Mouse (Mus musculus): ENCODE measurements around the gene Phactr2. TPM values are rescaled to one million over a fixed set of nuclear protein-coding genes. Genes with fewer than 3 reads are reported as not detected.
A peak's percentile ranks its signal among the peaks of the same experiment; 100 is the strongest.

The Phactr2 gene
- 10 to 100 TPM; 24.0 to 70.9 (median 47.8) TPM for total RNA-seq (2018; cell fraction: chromatin; rRNA removed)
- total RNA-seq (2018; cell fraction: cytosol; rRNA removed) = 10 to 100 TPM; 19.2 to 37.5 (median 25.3) TPM
- total RNA-seq (2018; cell fraction: nucleus; rRNA removed) = 10 to 100 TPM; 19.5 to 55.5 (median 31.3) TPM
- 13.3 to 28.1 TPM (median 14.3 TPM) in 3 replicates for polyA plus RNA-seq (2018)

- H3K36me3 ChIP-seq (ENCODE audit: inconsistent target) = no peaks in the 10 kb centered on the region
- no peak within 1 kb of the TSS for H3K27ac ChIP-seq
- H3K79me2 ChIP-seq (ENCODE audit: inconsistent target) = no peaks in the 10 kb centered on the region; the same call in 1 of the 2 replicates
- WGBS (ENCODE audit: missing documents) = under 1% methylated on average over 64 of the region's 71 CpGs
- peak within 1 kb of the TSS; percentile 41 for H3K4me3 ChIP-seq (ENCODE audit: inconsistent target)
Measured at GRCm38 (mm10) chr10:13473833-13474567, at the start of gene Phactr2. Gene Phactr2, minus strand, starts transcription at chr10:13474412.

- no peaks in the 10 kb centered on the region for H3K79me2 ChIP-seq (ENCODE audit: inconsistent target)
- H3K4me3 ChIP-seq (ENCODE audit: inconsistent target) = no peak overlapping the region
- WGBS (ENCODE audit: missing documents) = 98% methylated on average over 4 of the region's 4 CpGs
- no peak overlapping the region for H3K27ac ChIP-seq
- no peaks in the 10 kb centered on the region for H3K36me3 ChIP-seq (ENCODE audit: inconsistent target)
Measured at GRCm38 (mm10) chr10:13521857-13522256, 47.6 kb upstream of the Phactr2 start.

DNA sequence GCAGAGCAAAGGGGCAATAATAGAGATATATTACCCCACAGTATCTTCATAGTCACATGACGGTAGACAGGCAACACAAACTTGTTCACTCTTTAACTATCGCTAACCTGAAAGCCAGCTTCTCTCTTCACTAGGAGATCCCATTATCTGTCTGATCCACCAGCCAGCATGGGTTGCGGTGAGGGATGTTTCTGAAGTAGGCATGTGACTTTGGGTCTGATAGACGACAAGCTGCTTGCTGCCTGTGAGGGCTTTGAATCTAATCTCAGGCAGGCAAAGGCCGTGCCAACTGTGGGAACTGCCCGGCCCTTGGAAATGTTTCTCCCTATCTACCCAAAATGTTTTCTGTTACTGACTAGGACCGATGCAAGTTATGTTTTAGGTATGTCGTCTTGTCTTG is 28.2 kb upstream of the Phactr2 start:
- H3K79me2 ChIP-seq (ENCODE audit: inconsistent target) = peaks cover 30% of the 10 kb centered on the region
- H3K27ac ChIP-seq = no peak overlapping the region
- H3K36me3 ChIP-seq (ENCODE audit: inconsistent target) = peaks cover 37% of the 10 kb centered on the region; the same call in 1 of the 2 replicates
- peak overlapping the region; percentile 45 for H3K4me3 ChIP-seq (ENCODE audit: inconsistent target)
- 92% methylated on average over 8 of the region's 8 CpGs for WGBS (ENCODE audit: missing documents)

GRCm38 (mm10) chr10:13501533-13501932 is 27.3 kb upstream of the Phactr2 start:
- peaks cover 30% of the 10 kb centered on the region for H3K79me2 ChIP-seq (ENCODE audit: inconsistent target)
- H3K4me3 ChIP-seq (ENCODE audit: inconsistent target) = peak overlapping the region; percentile 45
- H3K27ac ChIP-seq = peak overlapping the region; percentile 95
- H3K36me3 ChIP-seq (ENCODE audit: inconsistent target) = peaks cover 29% of the 10 kb centered on the region; the same call in 1 of the 2 replicates
- WGBS (ENCODE audit: missing documents) = 46% methylated on average over 3 of the region's 4 CpGs

DNA sequence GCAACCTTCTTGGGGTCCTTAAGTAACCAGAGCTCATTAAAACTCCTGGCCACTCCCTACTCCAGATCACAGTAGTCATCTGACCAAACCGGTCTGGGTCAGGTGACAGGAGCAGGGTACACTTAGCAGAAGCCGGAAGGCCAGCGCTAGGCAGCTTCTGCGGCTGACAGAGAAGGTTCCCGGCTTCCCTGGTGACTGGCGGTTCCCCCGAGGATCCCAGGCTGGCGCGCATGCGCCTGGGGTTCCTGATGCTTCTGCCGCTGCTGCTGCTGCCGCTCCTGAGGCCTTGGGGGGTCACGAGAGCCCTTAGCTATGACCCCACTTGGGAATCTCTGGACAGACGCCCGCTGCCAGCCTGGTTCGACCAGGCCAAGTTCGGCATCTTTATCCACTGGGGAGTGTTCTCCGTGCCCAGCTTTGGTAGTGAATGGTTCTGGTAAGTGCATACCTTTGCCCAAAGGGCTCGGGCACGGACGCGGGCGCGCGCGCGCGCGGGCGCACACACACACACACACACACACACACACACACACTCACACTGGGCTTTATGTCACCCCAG is 26.8 kb upstream of the Phactr2 start:
- WGBS (ENCODE audit: missing documents) = 0% methylated on average over 16 of the region's 30 CpGs
- Histone ChIP-seq H3K27ac (peak overlapping the region; percentile 95), H3K36me3 (ENCODE audit: inconsistent target) (peaks cover 26% of the 10 kb centered on the region; the same call in 1 of the 2 replicates), H3K79me2 (ENCODE audit: inconsistent target) (peaks cover 30% of the 10 kb centered on the region), H3K4me3 (ENCODE audit: inconsistent target) (peak overlapping the region; percentile 45)

GRCm38 (mm10) chr10:13500473-13500872 is 26.3 kb upstream of the Phactr2 start:
- H3K79me2 ChIP-seq (ENCODE audit: inconsistent target) = peaks cover 30% of the 10 kb centered on the region
- H3K27ac ChIP-seq = peak overlapping the region; percentile 95
- H3K36me3 ChIP-seq (ENCODE audit: inconsistent target) = peaks cover 21% of the 10 kb centered on the region; the same call in 1 of the 2 replicates
- H3K4me3 ChIP-seq (ENCODE audit: inconsistent target) = peak overlapping the region; percentile 45
- WGBS (ENCODE audit: missing documents) = 8% methylated on average over 9 of the region's 9 CpGs

DNA sequence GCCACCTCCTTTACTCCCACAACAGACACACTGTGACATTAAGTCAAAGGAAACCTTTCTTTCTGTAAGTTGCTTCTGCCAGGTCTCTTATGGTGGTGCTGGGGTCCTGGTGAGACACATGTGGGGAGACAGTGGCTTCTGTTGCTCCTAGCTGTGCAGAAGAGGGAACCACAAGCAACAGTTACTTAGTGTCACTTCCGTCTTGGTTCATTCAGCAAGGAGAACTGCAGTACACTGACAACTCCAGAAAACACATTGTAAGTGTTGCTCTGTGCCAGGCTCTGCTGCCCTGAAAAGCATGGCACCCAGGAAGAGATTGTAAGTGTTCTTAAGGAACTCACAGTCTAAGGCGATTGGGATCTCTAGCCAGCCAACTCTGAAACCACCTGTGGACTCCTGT is 25.1 kb upstream of the Phactr2 start, which contains the start of gene Fuca2:
TSS of gene Fuca2 (plus strand) at position 210 of the 400 bp plus-strand sequence.
- WGBS (ENCODE audit: missing documents) = 6% methylated on average over 2 of the region's 2 CpGs
- Histone ChIP-seq H3K36me3 (ENCODE audit: inconsistent target) (0 out of 2 replicates have a peak, but pooled peaks cover 11% of the 10 kb centered on the region), H3K4me3 (ENCODE audit: inconsistent target) (peak within 1 kb of the TSS; percentile 45; the same call in 1 of the 2 replicates), H3K79me2 (ENCODE audit: inconsistent target) (peaks cover 30% of the 10 kb centered on the region), H3K27ac (peak within 1 kb of the TSS; percentile 95)

- H3K79me2 ChIP-seq (ENCODE audit: inconsistent target) = peaks cover under 1% of the 10 kb centered on the region; the same call in 1 of the 2 replicates
- WGBS (ENCODE audit: missing documents) = 84% methylated on average over 3 of the region's 3 CpGs
Measured at GRCm38 (mm10) chr10:13496315-13496714, 22.1 kb upstream of the Phactr2 start.

GRCm38 (mm10) chr10:13493978-13494686 is 19.9 kb upstream of the Phactr2 start:
- H3K79me2 ChIP-seq (ENCODE audit: inconsistent target) = no peaks in the 10 kb centered on the region
- H3K27ac ChIP-seq = no peak overlapping the region
- H3K4me3 ChIP-seq (ENCODE audit: inconsistent target) = no peak overlapping the region
- 96% methylated on average over 9 of the region's 9 CpGs for WGBS (ENCODE audit: missing documents)
- no peaks in the 10 kb centered on the region for H3K36me3 ChIP-seq (ENCODE audit: inconsistent target)

More at GRCm38 (mm10) chr10:13496315-13496714, 22.1 kb upstream of the Phactr2 start:
- Histone ChIP-seq H3K36me3 (ENCODE audit: inconsistent target) (no peaks in the 10 kb centered on the region), H3K4me3 (ENCODE audit: inconsistent target) (no peak overlapping the region), H3K27ac (no peak overlapping the region)

- no peaks in the 10 kb centered on the region for H3K79me2 ChIP-seq (ENCODE audit: inconsistent target)
- H3K27ac ChIP-seq = no peak overlapping the region
- H3K4me3 ChIP-seq (ENCODE audit: inconsistent target) = no peak overlapping the region
- no peaks in the 10 kb centered on the region for H3K36me3 ChIP-seq (ENCODE audit: inconsistent target)
- 97% methylated on average over 6 of the region's 6 CpGs for WGBS (ENCODE audit: missing documents)
Measured at GRCm38 (mm10) chr10:13489671-13490070, 15.5 kb upstream of the Phactr2 start.

DNA sequence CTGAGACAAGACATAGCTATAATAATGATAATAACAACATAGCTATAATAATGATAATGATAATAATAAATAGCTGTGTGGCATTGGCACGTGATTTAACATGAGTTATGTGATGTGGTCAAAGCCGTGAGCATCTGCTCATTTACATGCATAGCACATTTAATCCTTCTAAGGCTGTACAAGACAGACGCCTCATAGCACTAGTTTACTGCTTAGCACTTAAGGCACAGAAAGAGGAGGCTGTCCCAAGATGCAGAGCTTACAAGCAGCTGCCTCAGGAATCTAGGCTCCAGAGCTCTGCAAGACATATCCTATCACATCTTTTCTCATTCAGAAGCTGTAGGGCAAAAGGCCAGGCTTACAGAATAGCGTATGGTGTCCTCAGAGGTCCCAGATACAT is 11.7 kb upstream of the Phactr2 start:
- no peaks in the 10 kb centered on the region for H3K79me2 ChIP-seq (ENCODE audit: inconsistent target)
- 93% methylated on average over 4 of the region's 4 CpGs for WGBS (ENCODE audit: missing documents)
- H3K4me3 ChIP-seq (ENCODE audit: inconsistent target) = no peak overlapping the region
- H3K27ac ChIP-seq = no peak overlapping the region
- H3K36me3 ChIP-seq (ENCODE audit: inconsistent target) = no peaks in the 10 kb centered on the region

DNA sequence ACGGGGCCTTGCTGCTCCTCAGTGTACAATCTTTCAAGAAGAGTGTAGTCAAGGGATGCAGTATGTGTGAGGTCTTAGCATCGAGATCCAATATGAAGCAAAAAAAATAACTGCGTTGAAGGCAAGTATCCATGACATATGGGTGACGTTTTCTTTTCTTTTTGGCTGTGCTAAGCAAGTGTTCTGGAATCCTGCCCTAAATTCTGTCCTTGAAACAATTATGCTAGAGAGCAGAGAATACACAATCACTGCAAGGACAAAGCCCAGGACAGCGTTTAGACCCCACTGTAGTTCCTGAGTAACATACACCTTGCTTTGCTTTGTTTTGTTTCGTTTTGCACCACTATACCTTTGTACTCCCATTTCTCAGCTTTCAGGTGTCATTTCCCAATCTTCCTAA is 5.1 kb upstream of the Phactr2 start:
- Histone ChIP-seq H3K36me3 (ENCODE audit: inconsistent target) (no peaks in the 10 kb centered on the region), H3K4me3 (ENCODE audit: inconsistent target) (no peak overlapping the region), H3K79me2 (ENCODE audit: inconsistent target) (no peaks in the 10 kb centered on the region), H3K27ac (no peak overlapping the region)
- WGBS (ENCODE audit: missing documents) = 96% methylated on average over 6 of the region's 6 CpGs

DNA sequence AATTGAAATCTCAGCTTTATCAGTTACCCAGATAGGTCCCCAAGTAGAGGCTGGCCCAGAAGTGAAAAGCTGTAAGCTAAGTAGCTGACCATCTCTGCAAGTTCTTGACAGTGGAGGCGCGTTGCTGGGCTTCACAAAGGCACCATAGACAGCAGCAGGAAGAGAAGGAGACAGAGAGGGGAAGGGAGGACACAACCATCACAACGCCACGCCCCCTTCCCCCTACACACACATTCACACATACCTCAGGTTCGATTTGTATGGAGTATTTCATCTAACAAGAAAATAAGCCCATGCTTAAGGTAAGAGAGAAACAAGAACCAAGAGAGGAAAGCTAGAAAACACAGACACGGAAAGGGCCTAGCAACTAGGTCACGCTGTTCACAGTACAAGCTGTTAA is 909 bp upstream of the Phactr2 start:
- Histone ChIP-seq H3K4me3 (ENCODE audit: inconsistent target) (no peak overlapping the region), H3K79me2 (ENCODE audit: inconsistent target) (no peaks in the 10 kb centered on the region; the same call in 1 of the 2 replicates), H3K27ac (no peak overlapping the region), H3K36me3 (ENCODE audit: inconsistent target) (no peaks in the 10 kb centered on the region)
- WGBS (ENCODE audit: missing documents) = 73% methylated on average over 7 of the region's 7 CpGs

GRCm38 (mm10) chr10:13474568-13474955 is 350 bp upstream of the Phactr2 start:
- Histone ChIP-seq H3K27ac (no peak overlapping the region), H3K79me2 (ENCODE audit: inconsistent target) (no peaks in the 10 kb centered on the region; the same call in 1 of the 2 replicates), H3K36me3 (ENCODE audit: inconsistent target) (no peaks in the 10 kb centered on the region), H3K4me3 (ENCODE audit: inconsistent target) (peak overlapping the region; percentile 27)
- WGBS (ENCODE audit: missing documents) = 15% methylated on average over 10 of the region's 10 CpGs
